Mouse (Mus musculus) hindbrain, embryonic 14.5 days (tissue): ENCODE measurements around the gene Hmcn1. TPM values are rescaled to one million over a fixed set of nuclear protein-coding genes. Genes with fewer than 3 reads are reported as not detected.

ENCODE experiments used
- ATAC-seq: fragments of 200-750 bp; cut with Nextera tagmentation; 2 replicates; pipeline ENCODE4 v1.8.0; 2017; ENCODE audit warnings: moderate number of reproducible peaks, mild to moderate bottlenecking, moderate TSS enrichment, moderate library complexity; ENCODE audit not compliant: low FRiP score
- DNase-seq: peaks from one replicate; pipeline ENCODE4 v3.0.0-alpha.2; 2015; ENCODE audit warnings: low spot score
- H3K27ac ChIP-seq: fragments of 300-500 bp; sonication (generic); 2 replicates; pipeline ENCODE4 v1.5.1; 2014; ENCODE audit warnings: mild to moderate bottlenecking, moderate library complexity
- H3K27me3 ChIP-seq: fragments of 300-500 bp; sonication (generic); 2 replicates; pipeline ENCODE4 v1.6.1; 2014; ENCODE audit warnings: mild to moderate bottlenecking, low read length, mixed read lengths; ENCODE audit not compliant: control insufficient read depth, insufficient read depth
- H3K36me3 ChIP-seq: fragments of 300-500 bp; sonication (generic); replicated peaks from 2 replicates; pipeline ENCODE4 v1.6.1; 2014; ENCODE audit not compliant: control insufficient read depth, insufficient read depth
- H3K4me1 ChIP-seq: fragments of 300-500 bp; sonication (generic); replicated peaks from 2 replicates; pipeline ENCODE4 v1.6.1; 2014; ENCODE audit warnings: antibody characterized with exemption, low read length, mixed read lengths; ENCODE audit not compliant: control insufficient read depth, insufficient read depth
- H3K4me2 ChIP-seq: fragments of 300-500 bp; sonication (generic); replicated peaks from 2 replicates; pipeline ENCODE4 v1.6.1; 2014; ENCODE audit warnings: mild to moderate bottlenecking, moderate library complexity
- H3K4me3 ChIP-seq: fragments of 300-500 bp; sonication (generic); replicated peaks from 2 replicates; pipeline ENCODE4 v1.5.1; 2014; ENCODE audit warnings: mild to moderate bottlenecking, low read length
- H3K9ac ChIP-seq: fragments of 300-500 bp; sonication (generic); 2 replicates; pipeline ENCODE4 v1.6.1; 2014
- H3K9me3 ChIP-seq: fragments of 300-500 bp; sonication (generic); 2 replicates; pipeline ENCODE4 v1.6.1; 2016; ENCODE audit warnings: low read length; ENCODE audit not compliant: control insufficient read depth
- WGBS: fragments of 180-500 bp; shearing (Covaris S2); extraction: QIAGEN DNeasy Blood & Tissue Kit; methylation state at CpG from one replicate; pipeline ENCODE4 v1.1.7; 2014; 5-methylcytosine and 5-hydroxymethylcytosine counted together
- polyA plus RNA-seq: library from polyadenylated mRNA; unstranded; fragments of >200 nt; fragmentation: Nextera tagmentation; extraction: Ambion mirVana; gene quantifications from 2 replicates; pipeline ENCODE4 v1.2.1, GENCODE M21; 2014

The Hmcn1 gene
- polyA plus RNA-seq, 1 experiment from 2014 or later, result 2.2 TPM

DNA sequence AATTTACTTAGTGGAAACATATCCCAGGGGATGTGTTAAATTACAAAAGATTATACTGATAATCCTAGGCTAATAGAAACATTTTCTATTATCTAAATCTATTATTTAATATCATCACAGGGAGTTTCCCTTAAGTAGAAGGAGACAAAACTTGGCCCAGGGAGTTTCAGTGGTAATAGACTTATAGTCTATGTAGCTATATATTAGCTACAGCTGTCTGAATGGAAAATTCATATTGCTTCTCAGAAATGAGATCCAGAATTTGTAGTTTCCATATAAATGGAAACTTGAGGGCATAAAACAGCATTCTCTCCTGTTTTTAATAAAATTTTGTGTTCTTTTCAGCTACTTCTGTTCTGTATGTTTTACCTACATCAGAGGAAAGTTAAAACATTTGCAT lies 179.9 kb downstream of the Hmcn1 start:
- ATAC-seq (no peak), DNase-seq (no peak)
- Histone ChIP-seq H3K27me3 (no peaks in the 10 kb centered on the region), H3K9me3 (no peaks in the 10 kb centered on the region), H3K9ac (no peak overlapping the region), H3K4me1 (no peaks in the 10 kb centered on the region), H3K4me3 (no peak overlapping the region), H3K4me2 (no peak overlapping the region), H3K27ac (no peak overlapping the region), H3K36me3 (no peaks in the 10 kb centered on the region)

DNA sequence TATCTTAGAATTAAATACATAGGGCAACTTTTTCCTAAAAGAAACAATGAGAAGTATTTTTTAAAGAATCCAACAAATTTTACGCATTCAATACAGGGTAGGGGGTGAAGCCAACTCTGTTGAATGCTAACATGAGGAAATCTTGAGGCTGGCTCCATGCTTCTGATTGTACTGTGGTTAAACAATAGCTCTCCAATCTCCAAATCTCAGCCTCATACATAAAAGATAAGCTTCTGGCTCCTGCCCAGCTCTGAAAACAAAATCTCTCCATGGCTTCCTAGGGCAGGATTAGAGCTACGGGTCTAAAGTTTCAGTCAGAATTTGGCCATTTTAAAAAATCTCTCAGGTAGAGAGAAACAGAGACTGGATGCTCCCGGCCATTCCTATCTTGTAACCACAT lies 186.4 kb downstream of the Hmcn1 start:
- Histone ChIP-seq H3K4me2 (no peak overlapping the region), H3K9me3 (no peaks in the 10 kb centered on the region), H3K27me3 (no peaks in the 10 kb centered on the region), H3K36me3 (no peaks in the 10 kb centered on the region), H3K27ac (no peak overlapping the region), H3K4me3 (no peak overlapping the region), H3K9ac (no peak overlapping the region), H3K4me1 (no peaks in the 10 kb centered on the region)
- no peak for ATAC-seq
- WGBS, result 63% methylated on average over 3 of the region's 3 CpGs
- DNase-seq, result no peak

DNA sequence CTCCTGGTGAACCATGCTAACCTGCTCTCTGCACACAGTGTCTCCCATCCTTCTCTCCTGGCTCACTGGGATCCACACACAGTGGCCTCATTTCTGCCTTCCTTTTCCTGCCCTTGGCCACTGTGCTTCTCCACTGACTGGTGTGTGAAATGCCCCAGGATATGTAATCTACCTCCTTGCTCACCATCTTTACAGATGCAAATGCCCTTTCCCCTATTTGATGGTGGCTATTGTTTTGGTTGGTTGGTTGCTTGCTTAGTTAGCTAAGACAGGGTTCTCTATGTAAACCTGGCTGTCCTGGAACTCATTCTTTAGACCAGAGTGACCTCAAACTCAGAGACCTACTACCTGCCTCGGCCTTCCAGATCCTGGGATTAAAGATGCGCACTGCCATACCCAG lies 187.8 kb downstream of the Hmcn1 start:
- H3K9me3 ChIP-seq, result no peaks in the 10 kb centered on the region
- H3K4me1 ChIP-seq, result no peaks in the 10 kb centered on the region
- DNase-seq (no peak), ATAC-seq (no peak)
- H3K27me3 ChIP-seq, result no peaks in the 10 kb centered on the region
- H3K27ac ChIP-seq, result no peak overlapping the region
- no peak overlapping the region for H3K4me3 ChIP-seq
- no peaks in the 10 kb centered on the region for H3K36me3 ChIP-seq
- H3K4me2 ChIP-seq, result no peak overlapping the region
- WGBS, result 100% methylated on average over 2 of the region's 2 CpGs
- H3K9ac ChIP-seq, result no peak overlapping the region

DNA sequence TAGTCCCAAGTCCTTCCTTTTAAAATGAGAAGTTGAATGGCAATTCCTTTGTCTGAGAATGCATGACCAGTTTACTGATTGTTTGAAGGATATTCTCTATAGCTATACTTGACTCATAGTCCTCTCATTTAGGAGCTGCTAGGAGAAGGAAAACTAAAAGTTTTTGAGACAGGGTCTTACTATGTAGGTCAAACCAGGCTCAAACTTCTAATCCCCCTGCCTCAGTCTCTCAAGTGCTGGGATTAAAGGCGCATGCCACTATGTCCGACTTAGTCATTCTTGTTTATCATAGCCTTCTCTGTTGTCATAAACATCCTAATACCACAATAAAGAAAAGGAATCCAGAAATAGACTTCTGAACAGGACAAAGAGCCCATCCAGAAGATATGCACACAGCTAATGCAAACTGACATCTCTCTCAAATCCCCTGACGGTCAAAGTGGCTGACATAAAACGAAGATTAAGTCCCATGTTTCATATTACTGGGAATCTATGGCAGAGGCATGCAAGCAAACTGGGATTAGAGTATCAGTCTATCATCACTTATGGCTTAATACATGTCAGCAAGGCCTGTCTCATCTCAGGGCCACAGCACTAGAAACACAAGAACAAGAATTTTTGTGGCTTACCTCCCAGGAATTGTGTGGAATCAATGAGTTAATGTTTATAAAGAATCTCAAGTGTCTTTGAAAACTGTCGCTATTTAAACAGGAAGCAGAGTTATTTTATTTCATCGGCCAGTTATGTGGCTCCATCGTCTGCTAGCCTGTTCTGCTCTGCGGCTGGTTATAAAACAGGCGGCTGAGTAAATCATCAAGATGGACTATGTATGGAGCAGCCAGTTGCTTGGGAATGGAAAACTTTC lies 188.8 kb downstream of the Hmcn1 start:
- Histone ChIP-seq H3K4me3 (no peak overlapping the region), H3K9me3 (no peaks in the 10 kb centered on the region), H3K4me1 (no peaks in the 10 kb centered on the region), H3K36me3 (no peaks in the 10 kb centered on the region), H3K27ac (no peak overlapping the region), H3K4me2 (no peak overlapping the region), H3K27me3 (no peaks in the 10 kb centered on the region), H3K9ac (no peak overlapping the region)
- no peak for DNase-seq
- no peak for ATAC-seq
- 85% methylated on average over 9 of the region's 9 CpGs for WGBS

DNA sequence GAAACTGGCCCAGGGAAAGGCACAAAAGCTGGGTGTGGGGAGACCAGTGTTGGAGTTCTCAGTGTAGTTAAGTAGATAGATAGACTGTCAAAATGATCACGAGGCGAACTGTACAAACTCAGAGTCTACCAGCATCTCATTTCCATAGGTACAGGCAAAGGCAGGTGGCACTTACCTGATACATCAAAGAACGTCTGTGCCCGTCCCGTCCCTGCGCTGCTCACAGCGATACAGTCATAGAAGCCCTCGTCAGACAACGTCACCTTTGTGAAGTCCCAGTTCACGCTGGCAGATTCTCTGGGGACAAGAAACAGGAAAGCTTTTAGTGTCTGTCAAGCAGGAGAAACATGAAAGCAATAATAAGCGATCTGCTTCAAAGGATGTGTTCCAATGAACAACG lies 190.6 kb downstream of the Hmcn1 start:
- Histone ChIP-seq H3K4me3 (no peak overlapping the region), H3K36me3 (no peaks in the 10 kb centered on the region), H3K9me3 (no peaks in the 10 kb centered on the region), H3K27ac (no peak overlapping the region), H3K9ac (no peak overlapping the region), H3K4me2 (no peak overlapping the region), H3K27me3 (no peaks in the 10 kb centered on the region), H3K4me1 (no peaks in the 10 kb centered on the region)
- ATAC-seq (no peak), DNase-seq (no peak)
- 84% methylated on average over 12 of the region's 12 CpGs for WGBS

DNA sequence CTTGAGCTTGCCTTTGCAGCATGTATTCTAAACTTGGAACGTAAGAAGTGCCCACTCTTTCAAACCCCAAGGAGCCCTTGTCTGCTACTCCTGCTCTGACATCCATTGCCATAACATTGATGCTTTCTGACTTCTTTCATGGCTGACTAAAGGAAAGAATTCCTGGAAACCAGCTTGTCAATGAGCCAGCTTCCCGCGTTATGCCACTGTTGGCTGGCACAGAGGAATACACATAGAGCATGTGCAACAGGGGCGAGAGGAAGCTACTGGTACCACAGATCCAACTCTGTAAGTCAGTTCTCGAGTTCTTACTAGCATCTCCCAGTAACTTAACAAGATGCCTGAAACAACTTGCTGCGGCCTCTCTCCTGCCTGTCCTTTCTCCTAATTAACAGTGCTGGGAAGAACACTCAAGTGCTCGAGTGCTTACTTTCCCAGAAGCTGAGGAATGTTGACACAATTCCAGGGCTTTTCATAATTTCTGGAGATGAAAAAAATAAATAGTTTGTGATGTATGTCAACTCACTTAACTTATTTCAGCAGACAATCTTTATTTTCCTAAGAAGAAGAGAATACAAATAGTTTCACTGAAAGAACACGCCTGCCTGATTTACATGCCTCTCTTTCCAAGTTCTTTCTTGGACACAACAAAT lies 192.5 kb downstream of the Hmcn1 start:
- WGBS, result 85% methylated on average over 8 of the region's 8 CpGs
- no peak overlapping the region for H3K9ac ChIP-seq
- no peak overlapping the region for H3K27ac ChIP-seq
- H3K36me3 ChIP-seq, result no peaks in the 10 kb centered on the region
- H3K4me3 ChIP-seq, result no peak overlapping the region
- no peak overlapping the region for H3K4me2 ChIP-seq
- no peak for ATAC-seq
- H3K4me1 ChIP-seq, result no peaks in the 10 kb centered on the region
- no peaks in the 10 kb centered on the region for H3K27me3 ChIP-seq
- DNase-seq, result no peak
- H3K9me3 ChIP-seq, result no peaks in the 10 kb centered on the region

DNA sequence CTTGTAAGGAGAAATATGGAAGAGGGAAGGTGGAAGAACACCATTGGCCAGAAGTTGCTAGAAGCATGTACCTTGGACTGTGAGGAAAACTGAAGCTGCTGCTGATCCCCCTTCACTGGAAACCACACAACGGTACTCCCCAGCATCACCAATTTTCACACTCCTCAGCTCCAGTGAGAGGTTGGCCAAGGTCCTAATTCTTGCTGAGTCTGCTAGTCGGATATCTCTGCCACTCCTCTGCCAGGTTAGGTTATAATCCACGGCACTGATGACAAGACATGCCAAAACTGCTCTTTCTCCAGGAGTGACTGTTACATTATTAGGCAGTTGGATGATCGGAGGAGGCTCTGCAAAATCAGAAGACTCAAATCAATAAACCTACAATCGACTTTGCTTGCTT lies 194.6 kb downstream of the Hmcn1 start:
- ATAC-seq (no peak), DNase-seq (no peak)
- WGBS, result 95% methylated on average over 5 of the region's 5 CpGs
- Histone ChIP-seq H3K4me1 (no peaks in the 10 kb centered on the region), H3K27me3 (no peaks in the 10 kb centered on the region), H3K4me3 (no peak overlapping the region), H3K27ac (no peak overlapping the region), H3K4me2 (no peak overlapping the region), H3K36me3 (no peaks in the 10 kb centered on the region), H3K9me3 (no peaks in the 10 kb centered on the region), H3K9ac (no peak overlapping the region)

DNA sequence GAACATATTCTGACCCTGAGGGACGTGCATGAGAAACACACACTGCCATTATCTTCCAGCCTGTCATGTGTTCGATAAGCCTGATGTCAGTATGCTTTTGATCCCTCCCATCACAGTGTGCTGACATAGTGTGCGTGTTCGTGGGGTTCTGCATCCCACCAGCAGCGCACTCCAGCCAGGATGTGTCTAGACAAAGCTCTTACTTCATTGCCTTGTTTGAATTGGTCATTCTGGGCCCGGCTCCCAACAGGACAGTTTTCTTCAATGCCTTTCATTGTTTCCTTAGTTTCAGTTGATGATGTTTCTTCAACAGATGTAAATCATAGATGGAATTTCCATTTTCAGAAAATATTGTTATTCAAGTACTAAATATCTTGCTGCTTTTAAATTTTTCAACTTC lies 206.5 kb downstream of the Hmcn1 start:
- whole genome bisulfite sequencing, result 81% methylated on average over 6 of the region's 6 CpGs
- no peaks in the 10 kb centered on the region for H3K4me1 ChIP-seq
- no peak overlapping the region for H3K4me2 ChIP-seq
- H3K4me3 ChIP-seq, result no peak overlapping the region
- DNase-seq (no peak), ATAC-seq (no peak)
- H3K27me3 ChIP-seq, result no peaks in the 10 kb centered on the region
- no peak overlapping the region for H3K9ac ChIP-seq
- no peaks in the 10 kb centered on the region for H3K36me3 ChIP-seq
- no peaks in the 10 kb centered on the region for H3K9me3 ChIP-seq
- no peak overlapping the region for H3K27ac ChIP-seq

DNA sequence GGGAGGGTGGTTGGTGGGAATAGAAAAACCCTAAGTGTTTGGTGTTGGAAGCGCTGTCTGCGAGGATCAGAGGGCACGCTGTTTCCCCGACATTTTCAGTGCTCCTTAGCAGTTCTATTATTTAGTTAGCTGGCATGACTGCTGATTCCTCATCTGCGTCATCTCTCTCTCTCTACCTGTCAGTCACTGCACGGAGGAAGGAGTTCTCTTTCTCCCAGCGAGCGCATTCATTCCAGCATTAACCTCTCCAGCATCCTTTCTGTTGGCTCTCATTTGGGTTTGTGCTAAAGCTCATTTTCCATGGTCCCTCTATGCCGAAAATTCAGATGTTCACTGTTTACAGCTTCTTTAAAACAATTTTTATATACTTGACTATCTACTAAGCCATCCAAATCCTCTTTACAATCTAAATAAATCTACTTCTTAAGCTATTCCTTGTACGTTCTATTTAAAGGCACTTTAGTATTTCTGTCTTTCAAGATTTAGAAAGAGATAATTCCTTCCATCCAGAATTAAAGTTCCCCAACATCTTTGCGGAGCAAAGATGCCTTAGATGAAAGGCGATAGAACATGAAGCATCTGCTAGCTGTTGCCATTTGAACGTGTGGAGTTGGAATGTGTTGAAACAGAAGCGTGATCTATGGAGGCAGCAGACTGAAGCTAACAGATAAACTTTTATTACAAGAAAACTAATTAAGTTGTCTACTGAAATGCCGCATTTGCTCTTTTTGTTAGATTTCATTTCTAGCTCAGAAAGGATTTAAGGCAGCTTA lies 210.0 kb downstream of the Hmcn1 start:
- no peak overlapping the region for H3K4me3 ChIP-seq
- H3K9me3 ChIP-seq, result no peaks in the 10 kb centered on the region
- WGBS, result 80% methylated on average over 15 of the region's 15 CpGs
- no peak overlapping the region for H3K4me2 ChIP-seq
- H3K27me3 ChIP-seq, result no peaks in the 10 kb centered on the region
- ATAC-seq (no peak), DNase-seq (no peak)
- no peak overlapping the region for H3K9ac ChIP-seq
- no peak overlapping the region for H3K27ac ChIP-seq
- H3K4me1 ChIP-seq, result no peaks in the 10 kb centered on the region
- no peaks in the 10 kb centered on the region for H3K36me3 ChIP-seq
